Mouse (Mus musculus) granulocyte monocyte progenitor cell, adult 5-6 weeks (primary cell): ENCODE measurements at regions not wholly inside any gene's neighbourhood (a gene's known extent, or its start where the extent isn't known, plus 50 kb on each side); places are given as distances from the start of the nearest gene placed in this dataset.
"Not testable (repeated sequence)": the region's sequence is repeated elsewhere in the genome, so short reads cannot be mapped to it uniquely, and the experiment has no call there.

ENCODE experiments used
- ATAC-seq: replicated peaks from 2 replicates; pipeline ENCODE4 v1.8.0; 2016; ENCODE audit warnings: mild to moderate bottlenecking, moderate TSS enrichment, inconsistent platforms; ENCODE audit not compliant: poor library complexity, severe bottlenecking

GRCm38 (mm10) chr4:55276300-55276952 lies 73.4 kb upstream of the Rad23b start:
- ATAC-seq, result no peak

GRCm38 (mm10) chr4:55279351-55279750 lies 70.5 kb upstream of the Rad23b start:
- not testable (repeated sequence) for ATAC-seq

- peak; percentile 30; the same call in 1 of the 2 replicates for ATAC-seq
Observed at GRCm38 (mm10) chr4:55280706-55281105, 69.1 kb upstream of the Rad23b start.

- ATAC-seq, result no peak
Observed at GRCm38 (mm10) chr4:55281486-55282096, 68.3 kb upstream of the Rad23b start.

GRCm38 (mm10) chr4:55282474-55282873 lies 67.4 kb upstream of the Rad23b start:
- no peak for ATAC-seq

GRCm38 (mm10) chr4:55284722-55285225 lies 65.1 kb upstream of the Rad23b start:
- no peak for ATAC-seq

GRCm38 (mm10) chr4:55285641-55286040 lies 64.2 kb upstream of the Rad23b start:
- peak; percentile 81 for ATAC-seq

- ATAC-seq, result no peak
Observed at GRCm38 (mm10) chr4:55288456-55288855, 61.4 kb upstream of the Rad23b start.

- ATAC-seq, result peak; percentile 62; the same call in 1 of the 2 replicates
Observed at GRCm38 (mm10) chr4:55292277-55292676, 57.6 kb upstream of the Rad23b start.

- ATAC-seq, result no peak
Observed at GRCm38 (mm10) chr4:55292701-55293100, 57.1 kb upstream of the Rad23b start.

- ATAC-seq, result no peak
Observed at GRCm38 (mm10) chr4:55293347-55294079, 56.3 kb upstream of the Rad23b start.

GRCm38 (mm10) chr4:55294255-55294687 lies 55.6 kb upstream of the Rad23b start:
- peak; percentile 40; the same call in 1 of the 2 replicates for ATAC-seq

GRCm38 (mm10) chr4:55297841-55298240 lies 52.0 kb upstream of the Rad23b start:
- ATAC-seq, result no peak
